Mouse (Mus musculus) bone marrow, adult 2 months (tissue): ENCODE results near the gene Polr2j.

ENCODE experiments used
- CTCF ChIP-seq: fragments of 200-500 bp; IDR thresholded peaks from 2 replicates; pipeline ENCODE4 v1.5.1; 2011; ENCODE audit warnings: low read length, control low read depth; ENCODE audit not compliant: control insufficient read depth, insufficient read depth
- POLR2A ChIP-seq: fragments of 200-500 bp; IDR thresholded peaks from 2 replicates; pipeline ENCODE4 v1.6.1; 2011; ENCODE audit warnings: low read depth, mild to moderate bottlenecking, control low read depth, low read length, borderline replicate concordance; ENCODE audit not compliant: control insufficient read depth

DNA sequence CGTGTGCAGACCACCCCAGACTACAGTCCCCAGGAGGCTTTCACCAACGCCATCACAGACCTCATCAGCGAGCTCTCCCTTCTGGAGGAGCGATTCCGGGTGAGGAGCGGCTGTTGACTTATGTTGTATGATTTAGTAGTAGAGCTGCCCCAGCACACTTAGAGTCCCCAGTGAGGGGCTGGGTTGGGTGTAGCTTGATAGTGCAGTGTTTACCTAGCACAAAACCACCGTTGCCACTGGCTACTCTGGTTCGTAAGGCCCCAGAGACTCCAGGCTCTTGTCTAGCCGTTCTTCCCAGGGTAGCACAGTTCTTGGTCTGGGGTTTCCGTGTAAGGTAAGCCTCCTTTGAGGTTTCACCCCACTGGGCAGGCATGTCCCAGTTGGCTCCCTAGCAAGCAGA lies 5.7 kb downstream of the Polr2j start:
- TF ChIP-seq CTCF (no peak), POLR2A (no peak)
